Mouse (Mus musculus) heart, postnatal 36 days (tissue): ENCODE measurements around the gene Col4a2. TPM values are rescaled to one million over a fixed set of nuclear protein-coding genes. Genes with fewer than 3 reads are reported as not detected.
"Not testable (repeated sequence)": the region's sequence is repeated elsewhere in the genome, so short reads cannot be mapped to it uniquely, and the experiment has no call there.

ENCODE experiments used
- DNase-seq, 2 experiments: peaks; one replicate each; pipeline ENCODE4 v3.0.0; 2021 to 2022
- intact Hi-C: fragments of 180-260 bp; cut with DNase I; formaldehyde crosslinking; loops from one replicate; pipeline ENCODE4 v1.15.1; 2025
- total RNA-seq, 2 experiments: library from RNA; stranded (reverse); gene quantifications; 2 replicates each; pipeline ENCODE4 v1.2.3; 2021

The Col4a2 gene
- total RNA-seq, 2 experiments from 2014 or later = 228 to 282 TPM

DNA sequence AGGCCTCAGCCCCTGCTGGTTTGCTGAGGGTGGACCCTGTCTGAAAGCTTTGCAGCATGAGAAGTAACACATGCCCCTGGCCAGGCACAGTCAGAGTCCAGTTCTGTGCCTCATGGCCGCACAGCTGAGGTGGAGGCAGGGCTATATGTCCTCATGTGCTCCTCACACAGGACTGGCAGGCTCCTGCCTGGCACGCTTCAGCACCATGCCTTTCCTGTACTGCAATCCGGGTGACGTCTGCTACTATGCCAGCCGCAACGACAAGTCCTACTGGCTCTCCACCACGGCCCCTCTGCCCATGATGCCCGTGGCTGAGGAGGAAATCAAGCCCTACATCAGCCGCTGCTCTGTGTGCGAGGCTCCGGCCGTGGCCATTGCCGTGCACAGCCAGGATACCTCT is 133.2 kb downstream of the Col4a2 start:
- intact Hi-C loops = loop anchor here (5.0 kb wide), 1 partner anchor 257 kb away; the partner anchor contains the start of gene 1700016D06Rik
- no peak for DNase-seq

DNA sequence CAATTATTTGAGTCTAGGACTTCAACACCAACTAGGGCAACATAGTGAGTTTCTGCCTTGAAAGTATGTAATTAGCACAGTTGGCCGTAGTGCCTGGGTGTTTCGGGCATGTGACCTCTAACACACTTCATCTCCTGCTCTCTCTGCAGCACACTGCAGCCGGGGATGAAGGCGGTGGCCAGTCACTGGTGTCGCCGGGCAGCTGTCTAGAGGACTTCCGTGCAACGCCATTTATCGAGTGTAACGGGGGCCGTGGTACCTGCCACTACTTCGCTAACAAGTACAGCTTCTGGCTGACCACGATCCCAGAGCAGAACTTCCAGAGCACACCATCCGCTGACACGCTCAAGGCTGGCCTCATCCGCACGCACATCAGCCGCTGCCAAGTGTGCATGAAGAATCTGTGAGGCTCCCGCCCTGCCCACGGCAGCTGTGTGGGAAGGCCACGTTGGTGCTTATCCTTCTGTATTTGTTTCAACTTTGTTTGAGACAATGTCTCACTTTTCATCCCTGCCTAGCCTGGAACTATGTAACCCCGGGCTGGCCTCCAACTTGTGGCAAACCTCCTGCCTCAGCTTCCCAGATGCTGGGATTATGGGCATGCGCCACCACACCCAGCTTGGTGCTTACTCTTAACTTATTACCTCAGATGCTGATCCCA is 135.4 kb downstream of the Col4a2 start:
- intact Hi-C loops = loop anchor here (5.0 kb wide), 1 partner anchor 254 kb away; the partner anchor contains the start of gene 1700016D06Rik
- DNase-seq = no peak

DNA sequence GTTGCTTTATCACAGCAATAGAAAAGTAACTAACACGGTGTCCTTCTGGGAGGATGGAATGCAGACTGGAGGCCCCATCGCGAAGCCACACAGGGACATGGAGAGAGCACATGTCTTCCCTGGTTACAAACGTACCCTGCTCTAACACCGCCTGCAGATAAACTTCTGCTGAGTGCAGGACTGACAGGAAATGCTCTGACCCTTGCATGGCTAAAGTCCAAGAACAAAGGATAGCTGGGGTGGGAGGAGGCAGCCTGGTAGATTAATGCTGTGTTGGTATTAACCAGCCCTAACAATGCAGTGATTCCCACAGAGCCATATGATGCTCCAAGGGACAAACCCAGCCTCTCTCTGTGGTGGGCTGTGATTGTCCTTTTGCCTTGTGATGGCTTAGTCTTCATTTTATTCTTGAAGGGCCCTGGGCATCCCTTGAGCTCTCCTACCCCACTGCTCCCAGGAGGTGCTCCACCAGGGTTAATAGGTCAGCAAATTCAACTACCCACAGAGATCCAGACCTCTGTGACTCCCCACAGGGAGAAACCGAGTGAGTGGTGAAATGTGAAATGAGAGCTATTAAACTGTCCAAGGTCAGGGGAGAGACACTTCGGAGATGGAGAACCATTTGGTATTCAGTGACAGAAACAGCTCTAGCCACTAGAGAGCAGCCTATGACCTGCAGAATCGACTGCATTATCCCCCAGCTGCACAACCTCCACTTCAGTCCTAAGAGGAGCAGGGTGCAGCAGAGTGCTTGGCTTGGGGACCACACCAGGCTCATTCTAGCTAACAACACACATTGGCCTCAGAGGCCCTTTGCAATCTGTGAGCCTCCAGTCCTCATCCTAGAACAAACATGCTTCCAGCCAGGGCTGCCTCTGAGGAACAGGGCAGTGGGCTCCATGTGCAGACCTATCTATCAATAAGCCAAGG is 137.8 kb downstream of the Col4a2 start:
- peak in 1 of 2 experiments; percentile 49 for DNase-seq
- intact Hi-C loops = loop anchor here (1.0 kb wide), 1 partner anchor 36 kb away; no protein-coding TSS in a partner anchor

DNA sequence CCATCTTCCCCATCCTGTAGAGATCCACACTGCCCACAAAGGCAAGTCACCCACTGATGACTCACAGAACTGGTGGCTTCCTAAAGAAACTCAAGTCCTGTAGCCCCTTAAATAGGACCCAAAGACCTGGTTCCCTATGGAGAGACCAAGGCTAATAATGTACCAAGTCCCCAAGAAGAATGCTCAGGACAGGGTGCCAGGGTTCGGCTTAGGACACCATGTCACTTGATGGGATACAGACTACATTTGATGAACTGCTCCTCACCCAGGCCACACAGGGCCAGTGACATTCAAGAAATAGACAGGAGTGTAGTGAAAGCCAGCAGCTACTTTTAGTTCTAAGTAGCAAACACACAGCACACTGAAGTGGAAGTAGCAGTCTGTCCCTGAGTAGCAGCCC is 139.5 kb downstream of the Col4a2 start:
- intact Hi-C loops = no loop called here
- no peak for DNase-seq

DNA sequence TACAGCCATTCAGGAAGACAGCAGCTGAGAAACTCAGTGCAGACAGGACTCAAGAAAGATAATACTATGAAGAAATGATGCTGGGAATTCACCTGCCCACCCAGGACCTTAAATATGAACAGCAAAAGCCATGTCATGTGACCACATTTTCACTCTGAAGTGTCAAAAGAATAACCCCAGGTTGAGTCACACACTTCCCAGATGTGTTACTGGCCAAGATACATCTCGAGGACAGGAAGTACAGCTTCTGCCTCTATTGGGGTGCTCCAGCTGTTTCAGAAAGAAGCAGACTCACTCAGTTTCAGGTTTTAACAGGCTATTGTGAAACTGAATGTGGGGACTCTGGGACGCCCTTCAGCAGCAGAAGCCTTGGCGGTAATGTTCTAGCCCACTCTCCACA is 140.0 kb downstream of the Col4a2 start:
- intact Hi-C loops = no loop called here
- no peak for DNase-seq

DNA sequence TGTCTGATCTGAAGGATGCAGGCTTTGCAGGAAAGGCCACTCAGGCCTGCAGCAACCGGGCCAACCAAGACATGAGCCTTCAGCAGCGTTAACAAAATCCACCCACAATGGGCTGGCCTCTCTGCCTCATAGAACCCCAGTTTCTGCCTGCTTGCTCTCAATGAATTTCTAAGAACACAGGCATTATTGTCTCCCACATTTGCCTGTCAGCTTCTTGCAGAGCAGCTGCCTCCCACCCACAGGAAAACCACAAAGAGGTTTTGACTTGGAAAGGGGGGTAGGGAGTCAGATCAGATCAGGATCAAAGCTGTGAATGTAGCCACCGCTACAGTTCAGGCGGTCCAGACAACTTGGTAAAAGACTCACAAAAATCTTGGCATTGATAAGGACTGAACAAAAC is 140.4 kb downstream of the Col4a2 start:
- no peak for DNase-seq
- intact Hi-C loops = no loop called here

DNA sequence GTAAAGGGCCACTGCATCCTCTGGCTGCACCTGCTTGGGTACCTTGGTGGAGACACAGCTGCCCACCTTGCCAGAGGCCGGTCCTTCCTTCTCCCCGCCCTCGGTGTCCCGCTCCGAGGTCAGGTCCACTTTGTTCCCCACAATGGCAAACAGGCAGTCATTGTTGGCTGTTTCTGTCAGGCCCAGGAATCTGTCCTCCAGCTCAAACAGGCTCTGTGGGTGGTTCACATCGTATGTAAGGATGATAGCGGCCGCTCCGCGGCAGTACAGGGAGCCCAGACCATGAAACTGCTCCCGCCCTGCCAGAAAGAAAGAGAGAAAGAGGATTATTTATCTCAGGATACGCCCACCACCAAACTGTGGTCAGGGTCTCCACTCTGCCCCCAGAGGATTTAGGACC is 141.6 kb downstream of the Col4a2 start:
- intact Hi-C loops = no loop called here
- no peak for DNase-seq

DNA sequence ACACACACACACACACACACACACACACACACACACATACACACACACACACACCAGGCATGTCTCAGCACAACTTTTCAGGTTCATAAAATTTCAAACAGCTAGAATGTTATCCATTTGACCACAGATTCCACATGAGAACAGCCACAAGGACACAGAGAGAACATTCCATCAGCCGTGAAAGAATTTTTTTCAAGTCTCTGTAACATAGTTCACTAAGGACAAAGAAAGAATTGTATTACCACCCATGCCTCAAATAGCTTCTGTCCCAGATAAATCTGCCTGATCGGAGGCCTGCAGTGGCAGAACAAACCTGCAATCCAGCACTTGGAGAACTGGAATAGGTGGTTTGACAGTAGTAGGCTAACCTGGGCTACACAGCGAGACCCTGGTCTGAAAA is 144.7 kb downstream of the Col4a2 start:
- no peak for DNase-seq
- intact Hi-C loops = no loop called here

DNA sequence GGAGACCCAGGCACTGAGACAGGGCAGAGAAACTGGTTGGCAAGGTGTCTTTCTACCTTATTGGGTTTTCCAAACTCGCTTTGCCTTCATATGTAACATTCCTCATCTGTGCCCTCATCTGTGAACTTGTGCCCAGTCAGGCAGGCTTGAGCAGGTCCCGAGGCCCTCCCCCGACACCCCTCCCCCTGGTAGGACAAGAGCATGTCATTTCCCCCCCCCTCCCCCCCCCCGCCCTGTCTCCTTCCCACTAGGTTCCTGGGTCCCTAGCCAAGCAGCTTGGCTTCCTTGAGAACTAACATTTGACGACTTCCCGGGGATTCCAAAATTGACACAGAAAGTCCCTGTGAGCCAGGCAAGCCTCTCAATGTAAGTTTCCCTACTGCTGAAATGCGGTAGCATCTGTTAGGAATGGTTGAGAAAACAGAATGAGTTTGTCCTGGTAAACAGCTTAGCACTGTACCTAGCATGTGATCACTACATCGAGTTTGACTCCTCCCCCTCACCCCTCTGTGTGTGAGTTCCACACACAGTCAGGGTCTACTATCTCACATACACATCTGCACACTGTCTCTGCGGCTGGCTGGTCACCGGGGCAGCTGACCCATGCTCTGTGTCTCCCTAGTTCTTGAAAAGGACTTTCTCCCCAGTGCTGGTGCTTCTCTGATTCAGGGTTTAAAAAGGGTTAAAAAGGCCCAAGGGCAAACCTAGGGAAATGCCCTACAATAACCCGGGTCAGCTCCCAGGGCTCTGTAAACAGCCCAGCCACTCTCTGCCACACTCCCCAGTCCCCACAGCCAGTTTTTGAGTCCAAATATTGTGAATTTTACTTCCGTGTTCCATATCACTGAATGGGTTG is 145.6 kb downstream of the Col4a2 start:
- intact Hi-C loops = no loop called here

DNA sequence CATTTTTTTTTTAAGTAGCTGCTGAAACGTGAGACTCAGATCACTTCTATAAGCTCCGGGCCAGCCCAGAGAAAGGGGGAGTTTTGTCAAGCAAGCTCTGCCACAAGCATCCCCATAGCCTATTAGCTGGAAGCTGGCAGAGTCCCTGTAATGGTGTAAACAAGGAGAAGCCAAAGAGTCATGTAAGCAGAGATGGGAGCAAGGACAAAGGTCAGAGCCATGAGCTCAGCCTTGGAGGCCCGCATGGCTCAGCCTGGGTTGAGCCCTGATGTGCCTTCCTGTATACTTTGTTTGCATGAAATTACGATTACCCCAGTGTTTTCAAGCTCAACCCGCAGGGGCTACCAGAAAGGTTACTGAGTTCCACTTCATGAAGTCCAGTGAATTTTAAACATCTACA is 146.4 kb downstream of the Col4a2 start:
- intact Hi-C loops = no loop called here
- DNase-seq = no peak

More for the DNA sequence above, 145.6 kb downstream of the Col4a2 start:
- no peak for DNase-seq

DNA sequence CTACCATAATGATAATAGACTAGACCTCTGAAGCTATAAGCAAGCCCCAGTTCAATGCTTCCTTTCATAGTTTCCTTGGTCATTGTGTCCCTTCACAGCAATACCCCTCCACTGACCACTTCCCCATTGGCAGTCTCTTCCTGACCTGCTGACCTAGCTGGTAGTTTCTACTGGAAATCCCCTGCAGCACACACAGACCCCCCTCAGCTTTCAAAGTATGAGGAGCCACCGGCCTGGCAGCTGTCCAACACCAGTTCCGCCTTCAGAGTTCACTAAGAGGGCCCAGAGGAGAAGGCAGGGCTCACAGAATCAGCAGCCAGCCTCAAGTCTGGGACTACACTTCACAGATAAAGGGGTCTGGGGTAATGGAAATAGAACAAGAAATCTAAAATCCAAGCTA is 148.3 kb downstream of the Col4a2 start:
- DNase-seq = peak in 1 of 2 experiments; percentile 44
- intact Hi-C loops = no loop called here

DNA sequence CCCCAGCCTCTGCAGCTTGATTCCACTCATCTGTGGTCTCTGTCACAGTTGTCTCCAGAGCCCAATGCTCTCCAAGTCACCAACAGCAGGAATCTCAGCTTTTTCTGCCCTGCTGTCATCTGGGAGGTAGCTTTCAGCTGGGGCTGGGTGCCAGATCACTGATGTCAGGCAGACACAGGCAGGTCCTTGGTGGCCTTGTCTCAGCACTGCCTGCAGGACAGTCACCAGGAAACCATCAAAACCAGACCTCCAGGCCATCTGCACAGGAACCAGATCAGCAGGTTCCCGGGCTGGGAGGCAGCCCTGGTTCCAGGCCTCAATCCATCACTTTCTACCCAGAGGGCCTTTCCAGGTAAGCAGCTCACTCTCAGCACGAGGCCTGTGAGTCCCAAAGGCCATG is 149.2 kb downstream of the Col4a2 start:
- no peak for DNase-seq
- intact Hi-C loops = no loop called here

DNA sequence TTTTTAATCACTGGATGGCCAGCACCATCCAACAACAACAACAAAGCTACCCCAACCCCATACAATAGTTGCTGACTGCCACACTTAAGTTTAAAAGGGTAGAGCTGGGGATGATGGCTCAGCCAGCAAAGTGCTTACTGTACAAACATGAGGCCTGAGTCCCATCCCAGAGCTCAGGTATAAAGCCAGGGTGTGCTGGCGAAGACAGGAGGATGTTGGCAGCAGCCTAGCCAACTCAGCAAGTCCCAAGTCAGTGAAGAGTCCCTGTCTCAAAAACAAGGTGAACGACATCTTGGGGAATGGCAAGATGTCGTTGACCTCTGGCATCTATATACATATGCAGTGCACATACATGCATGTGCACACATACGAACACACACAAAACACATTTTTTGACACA is 150.0 kb downstream of the Col4a2 start:
- DNase-seq = no peak
- intact Hi-C loops = no loop called here

DNA sequence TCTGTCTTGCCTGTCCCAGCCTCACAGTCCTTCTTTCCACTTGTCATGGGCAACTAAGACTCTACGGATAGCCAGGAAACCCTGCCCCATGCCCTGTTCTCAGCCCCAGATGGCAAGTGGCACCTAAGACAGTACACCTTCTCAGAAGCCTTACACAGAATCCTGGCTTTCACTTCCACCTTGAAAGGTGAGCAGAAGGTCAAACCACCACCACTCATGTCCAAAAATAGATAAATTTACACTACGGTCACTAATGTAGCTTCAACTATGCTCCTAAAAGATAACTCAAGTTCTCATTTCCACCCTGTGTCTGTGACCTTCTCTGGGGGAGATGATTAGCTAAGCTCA is 150.9 kb downstream of the Col4a2 start:
- intact Hi-C loops = no loop called here
- DNase-seq = no peak

DNA sequence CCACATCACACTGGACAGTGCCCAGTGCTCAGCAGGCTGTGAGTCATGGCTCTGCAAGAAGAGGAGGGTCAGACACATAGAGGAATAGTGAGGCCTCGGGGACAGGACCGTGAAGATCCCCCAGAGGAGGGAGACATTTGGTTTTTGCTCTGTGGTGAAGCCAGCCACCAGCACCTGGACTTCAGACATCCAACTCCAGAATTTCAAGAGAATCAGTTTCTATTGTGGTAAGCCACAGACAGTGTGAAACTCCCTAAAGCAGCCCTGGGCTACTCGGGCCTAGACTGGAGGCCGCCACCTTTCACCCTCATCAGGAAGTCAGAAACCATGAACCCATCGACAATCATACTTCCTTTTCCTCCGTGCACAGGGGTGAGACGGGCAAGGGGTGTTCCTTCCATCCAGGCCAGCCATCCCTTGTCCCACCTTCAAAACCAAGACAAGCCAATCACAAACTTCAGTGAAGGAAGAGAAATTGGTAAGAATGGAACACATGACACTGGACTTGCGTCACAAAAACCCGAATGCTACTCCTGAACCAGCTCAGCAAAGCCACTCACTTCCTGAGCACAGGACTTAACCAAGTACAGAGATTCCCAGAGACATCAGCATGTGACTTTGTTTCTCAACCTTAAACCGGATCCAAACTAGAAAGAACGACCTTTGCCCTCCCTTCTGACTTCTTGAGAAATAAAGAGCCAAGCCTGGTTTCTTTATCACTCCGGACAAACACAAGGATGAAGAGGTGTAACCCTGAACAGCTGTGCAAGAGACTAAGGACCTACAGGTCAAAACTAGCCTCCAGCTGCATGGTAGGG is 151.5 kb downstream of the Col4a2 start:
- no peak for DNase-seq
- intact Hi-C loops = no loop called here

DNA sequence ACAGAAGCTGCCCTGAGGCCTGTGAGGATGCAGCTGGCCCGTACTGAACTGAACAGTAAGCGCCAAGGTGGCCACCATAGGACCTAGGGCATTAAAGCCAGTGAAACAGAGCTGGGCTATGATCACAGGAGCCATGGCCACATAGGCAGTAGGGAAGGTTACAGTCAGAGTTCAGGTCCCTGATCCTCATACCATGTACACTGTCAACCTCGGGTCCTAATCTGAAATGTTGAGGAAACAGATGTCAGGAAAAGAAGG is 152.0 kb downstream of the Col4a2 start:
- intact Hi-C loops = no loop called here

DNA sequence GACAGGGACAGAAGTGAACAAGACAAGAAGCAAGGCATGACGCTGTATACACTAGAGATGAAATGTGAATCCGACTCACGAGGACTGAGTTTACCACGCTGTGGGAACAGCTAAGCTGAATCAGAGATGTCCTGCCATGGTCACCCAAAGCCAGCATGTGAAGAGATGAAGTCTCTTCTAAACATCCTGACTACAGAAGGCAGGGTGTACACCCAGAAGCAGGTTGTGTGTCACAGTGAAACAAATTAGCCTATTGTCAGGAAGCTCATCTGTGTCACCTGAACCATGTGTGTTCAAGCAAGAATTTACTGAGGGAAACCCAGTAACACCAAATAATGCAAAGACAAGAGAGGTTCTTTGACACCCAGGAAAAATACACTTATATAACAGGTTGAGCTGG is 153.0 kb downstream of the Col4a2 start:
- no peak for DNase-seq
- intact Hi-C loops = no loop called here

More for the DNA sequence above, 152.0 kb downstream of the Col4a2 start:
- no peak for DNase-seq

DNA sequence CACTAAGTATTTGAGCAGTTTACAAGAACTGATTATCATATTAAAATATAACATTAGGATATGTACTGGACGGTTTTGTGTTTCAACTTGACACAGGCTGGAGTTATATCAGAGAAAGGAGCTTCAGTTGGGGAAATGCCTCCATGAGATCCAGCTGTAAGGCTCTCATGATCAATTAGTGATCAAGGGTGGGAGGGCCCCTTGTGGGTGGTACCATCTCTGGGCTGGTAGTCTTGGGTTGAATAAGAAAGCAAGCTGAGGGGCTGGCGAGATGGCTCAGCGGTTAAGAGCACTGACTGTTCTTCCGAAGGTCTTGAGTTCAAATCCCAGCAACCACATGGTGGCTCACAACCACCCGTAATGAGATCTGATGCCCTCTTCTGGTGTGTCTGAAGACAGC is 153.9 kb downstream of the Col4a2 start:
- DNase-seq, intact Hi-C loops: not testable (repeated sequence)

DNA sequence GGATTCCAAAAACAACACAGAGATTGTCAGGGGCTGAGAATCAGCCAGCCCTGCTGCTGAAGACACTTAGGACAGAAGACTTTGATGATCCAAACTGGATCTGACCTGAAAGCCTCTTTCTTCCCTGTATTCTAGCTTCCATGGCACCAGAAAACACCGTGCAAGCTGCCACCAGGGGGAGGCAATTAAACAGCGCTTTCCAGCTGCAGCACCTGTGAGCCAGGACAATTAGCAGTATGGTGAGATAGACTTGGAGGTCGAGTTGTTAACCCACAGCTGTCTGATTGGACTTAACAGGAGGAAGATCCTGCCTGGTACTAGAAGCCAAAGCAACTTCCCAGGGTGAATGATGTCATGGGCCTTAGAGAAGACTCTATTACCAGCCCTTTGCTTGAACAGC is 156.5 kb downstream of the Col4a2 start:
- intact Hi-C loops = loop anchor here (1.0 kb wide), 1 partner anchor 17 kb away; no protein-coding TSS in a partner anchor
- DNase-seq = peak in 1 of 2 experiments; percentile 56

DNA sequence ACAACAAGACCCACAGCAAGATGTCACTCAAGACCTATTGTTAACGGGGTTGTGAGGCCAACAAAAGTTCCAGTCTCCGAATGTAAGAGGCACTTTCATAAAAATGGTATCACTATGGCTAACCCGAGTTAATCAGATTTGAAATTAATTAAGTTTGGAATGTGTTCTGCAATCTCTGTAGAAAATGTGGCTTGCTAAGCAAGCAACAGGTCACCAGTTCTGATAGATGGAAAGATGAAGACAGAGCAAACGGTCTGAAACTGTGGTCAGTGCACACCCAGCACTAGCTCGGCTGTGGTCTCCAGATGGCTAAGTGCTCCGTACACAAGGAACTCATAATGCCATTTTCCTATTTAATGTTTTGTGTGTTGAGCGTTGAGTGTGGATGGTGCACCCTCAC is 158.1 kb downstream of the Col4a2 start:
- no peak for DNase-seq
- intact Hi-C loops = no loop called here
